Mouse (Mus musculus) C2C12 (cell line): ENCODE data around the gene Scgn.

Experiments
- CEBPB ChIP-seq: IDR thresholded peaks from one replicate; pipeline ENCODE4 v1.6.1; 2011; ENCODE audit warnings: low read depth, mild to moderate bottlenecking, control low read depth, moderate library complexity
- CTCF ChIP-seq: IDR thresholded peaks from one replicate; pipeline ENCODE4 v1.5.1; 2011; ENCODE audit not compliant: control insufficient read depth, insufficient read depth, insufficient read length
- MAX ChIP-seq: IDR thresholded peaks from one replicate; pipeline ENCODE4 v1.6.1; 2011; ENCODE audit warnings: mild to moderate bottlenecking, control low read depth
- MYOG ChIP-seq: IDR thresholded peaks from one replicate; pipeline ENCODE4 v1.6.1; 2011; ENCODE audit not compliant: control insufficient read depth, insufficient read length; ENCODE audit errors: extremely low read depth
- USF1 ChIP-seq: IDR thresholded peaks from one replicate; pipeline ENCODE4 v1.6.1; 2011; ENCODE audit warnings: low read depth, mild to moderate bottlenecking, control low read depth, moderate library complexity

GRCm38 (mm10) chr13:23917674-23918073 is 73.3 kb downstream of the Scgn start:
- TF ChIP-seq MAX, result no peak
- no peak for TF ChIP-seq MYOG
- TF ChIP-seq CTCF, result no peak
- no peak for TF ChIP-seq USF1
- TF ChIP-seq CEBPB, result no peak
